Mouse (Mus musculus): ENCODE measurements around the gene Gm10972. TPM values are rescaled to one million over a fixed set of nuclear protein-coding genes. Genes with fewer than 3 reads are reported as not detected.
"Not testable (repeated sequence)": the region's sequence is repeated elsewhere in the genome, so short reads cannot be mapped to it uniquely, and the experiment has no call there.

The Gm10972 gene
- polyA plus RNA-seq, 2 experiments: not detected

GRCm38 (mm10) chr3:94659142-94659748, 16.3 kb downstream of the Gm10972 start:
- Histone ChIP-seq H3K4me3 (ENCODE audit: insufficient read depth in 1 of 2, low read depth in 2 of 2, low read length in 2 of 2) (peak overlapping the region; percentile 30 to 69), H3K9ac (replicated peaks) (peak overlapping the region; percentile 27; the same call in 1 of the 2 replicates)

GRCm38 (mm10) chr3:94660841-94661240, 17.9 kb downstream of the Gm10972 start:
- H3K9ac ChIP-seq (replicated peaks); DNase-seq (ENCODE audit: low read depth in 3 of 3, low spot score in 3 of 3); H3K36me3 ChIP-seq (replicated peaks; ENCODE audit: control insufficient read depth, insufficient read depth, low read depth); H3K4me3 ChIP-seq (ENCODE audit: insufficient read depth in 1 of 2, low read depth in 2 of 2, low read length in 2 of 2); H3K27ac ChIP-seq; H3K27me3 ChIP-seq (ENCODE audit: control insufficient read depth, insufficient read depth, low read length); H3K9me3 ChIP-seq (ENCODE audit: control insufficient read depth, low read length); ATAC-seq (ENCODE audit: insufficient read depth); H3K4me2 ChIP-seq (ENCODE audit: low read depth): not testable (repeated sequence)
- H3K4me1 ChIP-seq (replicated peaks; ENCODE audit: control insufficient read depth in 2 of 2, insufficient read depth in 2 of 2, low read length in 1 of 2): peaks cover 11 to 25% of the 10 kb centered on the region in 2 experiments
- WGBS (ENCODE audit: insufficient replicate concordance): 81% methylated on average over 2 of the region's 2 CpGs

More at GRCm38 (mm10) chr3:94659142-94659748, 16.3 kb downstream of the Gm10972 start:
- DNase-seq (ENCODE audit: low read depth in 3 of 3, low spot score in 3 of 3) (peak in 2 of 3 experiments; percentile 42 to 58), ATAC-seq (ENCODE audit: insufficient read depth) (peak; percentile 81)
- Histone ChIP-seq H3K27ac (peak overlapping the region; percentile 76), H3K4me2 (ENCODE audit: low read depth) (peak overlapping the region; percentile 62), H3K4me1 (replicated peaks; ENCODE audit: control insufficient read depth in 2 of 2, insufficient read depth in 2 of 2, low read length in 1 of 2) (peaks cover 8 to 18% of the 10 kb centered on the region in 2 experiments)
- 0 out of 2 replicates have a peak, but pooled peaks have one; percentile 11 for TF ChIP-seq CTCF (IDR thresholded peaks at IDR 0.05; ENCODE audit: low read depth)
- H3K36me3 ChIP-seq (replicated peaks; ENCODE audit: control insufficient read depth, insufficient read depth, low read depth); H3K9me3 ChIP-seq (ENCODE audit: control insufficient read depth, low read length); H3K27me3 ChIP-seq (ENCODE audit: control insufficient read depth, insufficient read depth, low read length): not testable (repeated sequence)
- 20% methylated on average over 7 of the region's 10 CpGs for WGBS (ENCODE audit: insufficient replicate concordance)

- 0 out of 2 replicates have a peak overlapping the region, but pooled peaks have one; percentile 4 for H3K9ac ChIP-seq (replicated peaks)
- ATAC-seq (ENCODE audit: insufficient read depth) (peak; percentile 86), DNase-seq (ENCODE audit: low read depth in 3 of 3, low spot score in 3 of 3) (peak in 2 of 3 experiments; percentile 38 to 54)
- H3K27ac ChIP-seq: peak overlapping the region; percentile 56
- not testable (repeated sequence) for H3K27me3 ChIP-seq (ENCODE audit: control insufficient read depth, insufficient read depth, low read length); H3K9me3 ChIP-seq (ENCODE audit: control insufficient read depth, low read length); H3K36me3 ChIP-seq (replicated peaks; ENCODE audit: control insufficient read depth, insufficient read depth, low read depth)
- peak overlapping the region; percentile 42 for H3K4me2 ChIP-seq (ENCODE audit: low read depth)
- H3K4me3 ChIP-seq (ENCODE audit: insufficient read depth in 1 of 2, low read depth in 2 of 2, low read length in 2 of 2): peak overlapping the region; percentile 34 to 39; a peak in 3 of 4 replicates
- H3K4me1 ChIP-seq (replicated peaks; ENCODE audit: control insufficient read depth in 2 of 2, insufficient read depth in 2 of 2, low read length in 1 of 2): peaks cover 8 to 17% of the 10 kb centered on the region in 2 experiments; a peak in 3 of 4 replicates
- 18% methylated on average over 3 of the region's 5 CpGs for WGBS (ENCODE audit: insufficient replicate concordance)
- peak; percentile 47 for TF ChIP-seq CTCF (IDR thresholded peaks at IDR 0.05; ENCODE audit: low read depth)
- peak; percentile 36; the same call in 1 of the 2 replicates for TF ChIP-seq EP300 (IDR thresholded peaks at IDR 0.05; ENCODE audit: low read depth)
Measured at GRCm38 (mm10) chr3:94665060-94665802, 22.3 kb downstream of the Gm10972 start.

- peak overlapping the region; percentile 56 for H3K27ac ChIP-seq
- peak overlapping the region; percentile 34 to 56 for H3K4me3 ChIP-seq (ENCODE audit: insufficient read depth in 1 of 2, low read depth in 2 of 2, low read length in 2 of 2)
Measured at GRCm38 (mm10) chr3:94665896-94666295, 23.0 kb downstream of the Gm10972 start.

GRCm38 (mm10) chr3:94675101-94675500, 32.2 kb downstream of the Gm10972 start:
- not testable (repeated sequence) for H3K27me3 ChIP-seq (ENCODE audit: control insufficient read depth, insufficient read depth, low read length); H3K9me3 ChIP-seq (ENCODE audit: control insufficient read depth, low read length); H3K4me2 ChIP-seq (ENCODE audit: low read depth); DNase-seq (ENCODE audit: low read depth in 3 of 3, low spot score in 3 of 3); H3K36me3 ChIP-seq (replicated peaks; ENCODE audit: control insufficient read depth, insufficient read depth, low read depth); ATAC-seq (ENCODE audit: insufficient read depth); H3K4me3 ChIP-seq (ENCODE audit: insufficient read depth in 1 of 2, low read depth in 2 of 2, low read length in 2 of 2); H3K27ac ChIP-seq; H3K9ac ChIP-seq (replicated peaks); H3K4me1 ChIP-seq (replicated peaks; ENCODE audit: control insufficient read depth in 2 of 2, insufficient read depth in 2 of 2, low read length in 1 of 2)
- 59% methylated on average over 9 of the region's 9 CpGs for WGBS (ENCODE audit: insufficient replicate concordance)

More at GRCm38 (mm10) chr3:94665896-94666295, 23.0 kb downstream of the Gm10972 start:
- not testable (repeated sequence) for H3K27me3 ChIP-seq (ENCODE audit: control insufficient read depth, insufficient read depth, low read length); H3K9me3 ChIP-seq (ENCODE audit: control insufficient read depth, low read length); H3K9ac ChIP-seq (replicated peaks); H3K36me3 ChIP-seq (replicated peaks; ENCODE audit: control insufficient read depth, insufficient read depth, low read depth)
- ATAC-seq (ENCODE audit: insufficient read depth) (peak; percentile 92), DNase-seq (ENCODE audit: low read depth in 3 of 3, low spot score in 3 of 3) (peak in 1 of 3 experiments; percentile 50)
- Histone ChIP-seq H3K4me2 (ENCODE audit: low read depth) (peak overlapping the region; percentile 42), H3K4me1 (replicated peaks; ENCODE audit: control insufficient read depth in 2 of 2, insufficient read depth in 2 of 2, low read length in 1 of 2) (peaks cover 8 to 14% of the 10 kb centered on the region in 2 experiments; a peak in 3 of 4 replicates)
- TF ChIP-seq EP300 (IDR thresholded peaks at IDR 0.05; ENCODE audit: low read depth) (peak; percentile 71), CTCF (IDR thresholded peaks at IDR 0.05; ENCODE audit: low read depth) (0 out of 2 replicates have a peak, but pooled peaks have one; percentile 5)
- 9% methylated on average over 7 of the region's 7 CpGs for WGBS (ENCODE audit: insufficient replicate concordance)

All from liver, embryonic 14.5 days (tissue).